Mouse (Mus musculus): ENCODE results near the gene Dpp3. TPM values are rescaled to one million over a fixed set of nuclear protein-coding genes. Genes with fewer than 3 reads are reported as not detected.
"Not testable (repeated sequence)": the region's sequence is repeated elsewhere in the genome, so short reads cannot be mapped to it uniquely, and the experiment has no call there.

Gene Dpp3
- polyA plus RNA-seq, 1 experiment from 2014 or later = 155 TPM

DNA sequence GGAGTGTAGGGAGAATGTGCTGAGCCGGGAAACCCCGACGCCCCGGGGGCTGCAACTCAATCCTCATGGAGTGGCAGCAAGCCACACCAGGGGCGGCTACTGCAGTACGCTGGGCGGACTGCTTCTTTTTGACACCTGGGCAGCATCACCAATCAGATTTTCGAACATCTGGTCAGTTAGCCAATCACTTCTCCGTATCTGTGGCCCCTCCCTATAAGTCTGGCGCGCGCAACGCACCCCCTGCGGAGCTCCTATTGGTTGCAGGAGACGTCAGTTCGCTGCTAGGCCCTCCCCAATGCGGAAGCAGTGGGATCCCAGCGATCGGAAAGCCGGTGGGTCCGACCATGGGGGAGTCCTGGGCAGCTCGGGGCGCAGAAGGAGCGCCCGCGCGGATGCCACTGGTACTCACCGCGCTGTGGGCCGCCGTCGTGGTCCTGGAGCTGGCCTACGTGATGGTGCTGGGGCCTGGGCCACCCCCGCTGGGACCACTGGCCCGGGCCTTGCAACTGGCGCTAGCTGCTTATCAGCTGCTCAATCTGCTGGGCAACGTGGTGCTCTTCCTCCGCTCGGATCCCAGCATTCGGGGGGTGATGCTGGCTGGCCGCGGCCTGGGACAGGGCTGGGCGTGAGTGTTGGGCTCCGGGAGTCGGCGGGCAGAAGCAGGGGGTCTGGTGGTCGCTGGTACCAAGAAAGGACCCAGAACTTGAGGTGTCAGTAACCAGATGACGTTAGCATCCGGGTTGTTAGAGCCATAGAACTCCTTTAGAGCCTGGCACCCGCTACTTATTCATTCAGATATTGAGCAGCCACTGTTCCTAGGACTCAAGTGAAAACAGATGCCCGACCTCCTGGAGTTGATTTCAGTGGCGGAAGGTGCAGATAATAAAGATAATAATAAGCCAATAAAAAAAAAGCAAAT, 49.4 kb downstream of the Dpp3 start, which contains the start of gene Zdhhc24:
TSS of gene Zdhhc24 (plus strand) at position 264 of the 919 bp plus-strand sequence.
- H3K27me3 ChIP-seq (ENCODE audit: insufficient read depth, poor library complexity, severe bottlenecking) = peaks cover 3% of the 10 kb centered on the region; the same call in 1 of the 2 replicates
- H3K4me1 ChIP-seq = peaks cover 30% of the 10 kb centered on the region
- peak within 1 kb of the TSS; percentile 95 for H3K4me3 ChIP-seq
- peaks cover 8% of the 10 kb centered on the region; the same call in 1 of the 2 replicates for H3K36me3 ChIP-seq
- peak within 1 kb of the TSS; percentile 87 for H3K27ac ChIP-seq
- DNase-seq (ENCODE audit: low spot score) = peak; percentile 98
- under 1% methylated on average over 52 of the region's 52 CpGs for WGBS
- no peaks in the 10 kb centered on the region for H3K9me3 ChIP-seq

DNA sequence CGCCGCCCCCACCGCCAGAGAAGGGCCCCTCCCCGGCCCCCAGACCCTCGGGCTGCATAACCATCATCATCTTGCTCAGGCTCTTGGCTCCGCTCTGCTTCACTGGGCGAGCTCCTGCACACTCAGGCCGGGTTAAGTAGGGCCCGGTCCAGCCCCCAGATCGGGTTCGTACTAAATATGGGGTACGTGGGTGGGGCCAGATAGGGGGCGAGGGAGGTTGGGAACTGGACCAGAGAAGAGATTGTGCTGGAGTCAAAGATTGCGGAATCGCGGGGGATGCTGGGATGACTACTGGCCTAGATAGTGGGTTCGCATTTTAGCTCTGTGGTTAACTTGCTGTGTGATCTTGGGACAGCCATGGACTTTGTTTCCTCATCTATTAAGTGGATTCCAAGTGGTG, 50.3 kb downstream of the Dpp3 start, which contains the start of gene Actn3:
TSS of gene Actn3 (minus strand) at position 125 of the 400 bp plus-strand sequence.
- Histone ChIP-seq H3K4me3 (peak within 1 kb of the TSS; percentile 95), H3K27ac (peak within 1 kb of the TSS; percentile 87), H3K9me3 (no peaks in the 10 kb centered on the region), H3K36me3 (0 out of 2 replicates have a peak, but pooled peaks cover 5% of the 10 kb centered on the region), H3K27me3 (ENCODE audit: insufficient read depth, poor library complexity, severe bottlenecking) (peaks cover 3% of the 10 kb centered on the region; the same call in 1 of the 2 replicates), H3K4me1 (peaks cover 30% of the 10 kb centered on the region)
- WGBS = 2% methylated on average over 17 of the region's 17 CpGs
- no peak for DNase-seq (ENCODE audit: low spot score)

DNA sequence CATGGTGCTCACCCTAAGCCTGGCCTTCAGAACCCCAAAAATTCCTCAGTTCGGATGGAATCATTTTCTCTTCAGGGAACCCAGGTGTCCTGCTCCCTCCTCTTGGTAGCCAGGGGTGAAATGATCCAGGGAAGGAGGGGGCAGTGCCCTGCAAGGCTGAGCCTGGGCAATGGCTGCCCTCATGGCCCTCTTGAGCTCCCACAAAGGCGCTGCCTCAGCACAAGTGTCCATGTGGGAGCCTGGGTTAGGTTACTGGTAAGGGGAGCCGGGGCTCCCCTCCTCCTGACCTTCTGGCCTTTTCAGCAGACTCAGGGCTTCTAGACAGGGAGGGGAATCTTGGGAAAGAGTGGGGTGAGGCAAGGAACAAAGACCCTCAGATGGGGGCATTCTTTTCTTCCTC, 51.3 kb downstream of the Dpp3 start:
- peaks cover 8% of the 10 kb centered on the region; the same call in 1 of the 2 replicates for H3K27me3 ChIP-seq (ENCODE audit: insufficient read depth, poor library complexity, severe bottlenecking)
- H3K4me3 ChIP-seq = no peak overlapping the region
- no peak for DNase-seq (ENCODE audit: low spot score)
- no peak overlapping the region for H3K27ac ChIP-seq
- 63% methylated on average over 3 of the region's 3 CpGs for WGBS
- no peaks in the 10 kb centered on the region for H3K9me3 ChIP-seq
- H3K4me1 ChIP-seq = peaks cover 30% of the 10 kb centered on the region
- H3K36me3 ChIP-seq = no peaks in the 10 kb centered on the region

DNA sequence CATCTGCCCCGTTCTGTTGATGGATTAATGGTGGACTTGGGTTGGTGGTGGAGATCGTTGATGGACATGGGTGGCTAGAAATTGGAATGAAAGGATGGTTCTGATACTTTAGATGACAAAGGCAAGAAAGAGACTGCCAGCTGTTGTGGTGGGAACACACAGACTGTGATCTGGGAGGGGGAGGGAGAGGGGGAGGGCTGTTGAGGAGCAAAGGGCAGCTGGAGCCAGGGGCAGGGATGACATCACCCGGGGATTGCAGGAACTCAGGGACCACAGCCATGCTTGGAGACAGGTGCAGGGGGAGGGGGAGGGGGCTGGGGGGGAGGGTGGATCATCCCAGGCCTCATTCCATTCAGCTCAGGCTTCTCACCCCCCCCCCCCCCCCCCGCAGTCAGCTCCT, 51.8 kb downstream of the Dpp3 start:
- no peak overlapping the region for H3K27ac ChIP-seq
- peaks cover 27% of the 10 kb centered on the region for H3K4me1 ChIP-seq
- DNase-seq (ENCODE audit: low spot score) = no peak
- peaks cover 11% of the 10 kb centered on the region for H3K27me3 ChIP-seq (ENCODE audit: insufficient read depth, poor library complexity, severe bottlenecking)
- H3K36me3 ChIP-seq = no peaks in the 10 kb centered on the region
- no peak overlapping the region for H3K4me3 ChIP-seq
- 87% methylated on average over 2 of the region's 4 CpGs for WGBS
- no peaks in the 10 kb centered on the region for H3K9me3 ChIP-seq

DNA sequence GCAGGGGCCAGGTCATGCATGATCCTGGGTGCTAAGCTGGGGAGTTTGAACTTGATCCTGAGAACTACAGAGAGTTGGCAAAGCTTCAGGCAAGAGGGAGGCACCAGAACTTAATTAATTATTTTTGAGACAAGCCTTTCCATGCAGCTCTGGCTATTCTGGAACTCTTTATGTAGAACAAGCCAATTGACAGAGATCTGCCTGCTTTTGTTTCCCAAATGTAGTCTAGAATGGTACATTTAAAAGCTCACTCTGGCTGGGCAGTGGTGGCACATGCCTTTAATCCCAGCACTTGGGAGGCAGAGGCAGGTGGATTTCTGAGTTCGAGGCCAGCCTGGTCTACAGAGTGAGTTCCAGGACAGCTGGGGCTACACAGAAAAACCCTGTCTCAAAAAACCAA, 53.5 kb downstream of the Dpp3 start:
- H3K36me3 ChIP-seq; DNase-seq (ENCODE audit: low spot score); H3K4me3 ChIP-seq; H3K9me3 ChIP-seq; H3K27ac ChIP-seq: not testable (repeated sequence)
- 67% methylated on average over 1 of the region's 1 CpGs for WGBS
- H3K27me3 ChIP-seq (ENCODE audit: insufficient read depth, poor library complexity, severe bottlenecking) = peaks cover 11% of the 10 kb centered on the region
- peaks cover 25% of the 10 kb centered on the region for H3K4me1 ChIP-seq

DNA sequence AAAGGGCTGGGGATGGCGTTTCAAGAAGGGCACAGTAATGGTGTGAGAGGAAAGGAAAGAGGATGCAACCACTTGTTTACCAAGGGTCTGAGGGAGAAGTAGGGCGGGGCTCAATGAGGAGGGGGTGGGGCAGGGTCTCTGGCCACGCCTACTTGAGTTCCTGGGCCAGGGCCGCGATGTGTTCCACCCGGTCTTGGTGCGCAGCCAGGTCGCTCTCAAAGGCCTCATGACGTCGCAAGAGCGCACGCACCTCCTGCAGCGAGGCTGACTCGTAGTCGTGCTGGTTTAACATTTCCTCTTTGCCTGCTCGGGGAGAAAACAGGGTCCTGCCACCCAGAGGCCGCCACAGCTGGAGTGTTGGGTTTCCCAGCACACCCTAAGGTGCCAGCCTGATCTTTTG, 62.9 kb downstream of the Dpp3 start:
- no peaks in the 10 kb centered on the region for H3K9me3 ChIP-seq
- H3K36me3 ChIP-seq = peaks cover 12% of the 10 kb centered on the region
- 4% methylated on average over 17 of the region's 17 CpGs for WGBS
- no peak overlapping the region for H3K27ac ChIP-seq
- peaks cover 46% of the 10 kb centered on the region for H3K27me3 ChIP-seq (ENCODE audit: insufficient read depth, poor library complexity, severe bottlenecking)
- DNase-seq (ENCODE audit: low spot score) = no peak
- peaks cover 3% of the 10 kb centered on the region; the same call in 1 of the 2 replicates for H3K4me1 ChIP-seq
- peak overlapping the region; percentile 39 for H3K4me3 ChIP-seq

DNA sequence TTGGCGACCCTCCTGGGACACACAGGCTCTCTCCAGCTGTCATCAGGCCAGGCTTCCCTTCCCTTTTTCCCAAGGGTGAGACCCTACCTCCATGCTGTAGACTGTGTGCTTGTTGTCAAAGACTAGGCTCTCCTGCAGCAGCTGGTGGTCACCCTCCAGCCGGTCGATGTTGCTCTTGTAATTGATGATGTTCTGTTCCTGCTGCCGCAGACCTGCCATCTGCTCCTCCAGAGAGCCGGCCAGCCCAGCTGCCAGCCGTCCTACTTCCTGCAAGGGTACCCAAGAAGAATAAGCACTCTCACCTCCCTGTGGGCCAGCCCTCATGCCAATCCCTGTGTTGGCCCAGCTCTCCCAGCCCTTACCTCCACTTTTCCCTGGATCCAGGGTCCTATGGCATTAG, 65.0 kb downstream of the Dpp3 start:
- no peak for DNase-seq (ENCODE audit: low spot score)
- Histone ChIP-seq H3K4me3 (no peak overlapping the region), H3K27me3 (ENCODE audit: insufficient read depth, poor library complexity, severe bottlenecking) (peaks cover 38% of the 10 kb centered on the region), H3K27ac (no peak overlapping the region), H3K4me1 (peaks cover 10% of the 10 kb centered on the region; the same call in 1 of the 2 replicates), H3K9me3 (no peaks in the 10 kb centered on the region), H3K36me3 (peaks cover 12% of the 10 kb centered on the region)
- 84% methylated on average over 6 of the region's 6 CpGs for WGBS

DNA sequence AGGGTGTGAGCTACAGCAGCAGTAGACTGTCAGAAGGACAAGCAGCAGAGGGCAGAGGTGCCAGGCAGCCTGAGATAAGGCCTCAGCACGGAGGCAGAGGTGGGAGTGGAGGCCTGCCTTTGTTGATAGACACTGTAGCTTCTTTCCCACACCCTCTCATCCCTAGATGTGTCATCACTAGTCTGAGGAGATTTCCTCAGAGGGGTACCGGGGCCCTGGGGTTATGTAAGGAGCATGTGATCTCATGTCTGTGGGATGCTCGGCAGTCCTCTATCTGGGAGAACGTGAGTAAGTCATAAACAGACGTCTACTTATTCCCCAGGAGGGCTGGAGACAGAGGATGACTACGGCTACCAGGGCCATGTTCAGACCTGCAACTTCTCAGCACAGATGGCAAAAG, 69.0 kb downstream of the Dpp3 start:
- no peaks in the 10 kb centered on the region for H3K9me3 ChIP-seq
- DNase-seq (ENCODE audit: low spot score) = peak; percentile 83
- H3K27me3 ChIP-seq (ENCODE audit: insufficient read depth, poor library complexity, severe bottlenecking) = peaks cover 27% of the 10 kb centered on the region
- H3K4me1 ChIP-seq = peaks cover 16% of the 10 kb centered on the region
- peaks cover 12% of the 10 kb centered on the region for H3K36me3 ChIP-seq
- no peak overlapping the region for H3K4me3 ChIP-seq
- 52% methylated on average over 6 of the region's 6 CpGs for WGBS
- no peak overlapping the region for H3K27ac ChIP-seq

Other genes with a start within 250 kb of the Dpp3 start
- gene Gm960, start 229.6 kb downstream of the Dpp3 start, polyA plus RNA-seq (2016; fragmentation: Nextera tagmentation; extraction: Ambion mirVana) = 2.1 and 2.2 TPM in 2 replicates
- 0.57 and 1.6 TPM in 2 replicates for gene Sptbn2, start 217.1 kb downstream of the Dpp3 start, polyA plus RNA-seq (2016; fragmentation: Nextera tagmentation; extraction: Ambion mirVana)
- 44.8 and 59.1 TPM in 2 replicates for gene Rbm4b, start 171.8 kb downstream of the Dpp3 start, polyA plus RNA-seq (2016; fragmentation: Nextera tagmentation; extraction: Ambion mirVana)
- gene Rbm4, start 134.4 kb downstream of the Dpp3 start, polyA plus RNA-seq (2016; fragmentation: Nextera tagmentation; extraction: Ambion mirVana) = 59.6 and 68.1 TPM in 2 replicates
- gene Gm21992, start 116.7 kb downstream of the Dpp3 start, polyA plus RNA-seq (2016; fragmentation: Nextera tagmentation; extraction: Ambion mirVana) = 21.5 and 23.0 TPM in 2 replicates
- 78.0 and 92.7 TPM in 2 replicates for gene Rbm14, start 116.7 kb downstream of the Dpp3 start, polyA plus RNA-seq (2016; fragmentation: Nextera tagmentation; extraction: Ambion mirVana)
- gene Ccs, start 89.0 kb downstream of the Dpp3 start, polyA plus RNA-seq (2016; fragmentation: Nextera tagmentation; extraction: Ambion mirVana) = 39.7 and 54.2 TPM in 2 replicates
- 0.17 TPM in 1 of 2 replicates, not detected in the other for gene Ccdc87, start 88.9 kb downstream of the Dpp3 start, polyA plus RNA-seq (2016; fragmentation: Nextera tagmentation; extraction: Ambion mirVana)
- gene Ctsf, start 73.2 kb downstream of the Dpp3 start, polyA plus RNA-seq (2016; fragmentation: Nextera tagmentation; extraction: Ambion mirVana) = 30.3 and 32.2 TPM in 2 replicates
- 6.8 and 9.9 TPM in 2 replicates for gene Actn3, start 50.4 kb downstream of the Dpp3 start, polyA plus RNA-seq (2016; fragmentation: Nextera tagmentation; extraction: Ambion mirVana)
- 10.2 and 12.3 TPM in 2 replicates for gene Zdhhc24, start 49.6 kb downstream of the Dpp3 start, polyA plus RNA-seq (2016; fragmentation: Nextera tagmentation; extraction: Ambion mirVana)
- 3.1 and 3.2 TPM in 2 replicates for gene Bbs1, start 21.7 kb downstream of the Dpp3 start, polyA plus RNA-seq (2016; fragmentation: Nextera tagmentation; extraction: Ambion mirVana)
- gene Peli3, start 14.8 kb upstream of the Dpp3 start, polyA plus RNA-seq (2016; fragmentation: Nextera tagmentation; extraction: Ambion mirVana) = 0.32 and 1.0 TPM in 2 replicates
- gene Mrpl11, start 33.9 kb upstream of the Dpp3 start, polyA plus RNA-seq (2016; fragmentation: Nextera tagmentation; extraction: Ambion mirVana) = 128 and 142 TPM in 2 replicates
- gene Npas4, start 62.0 kb upstream of the Dpp3 start, polyA plus RNA-seq (2016; fragmentation: Nextera tagmentation; extraction: Ambion mirVana) = 0.24 and 0.34 TPM in 2 replicates
- gene Slc29a2, start 95.6 kb upstream of the Dpp3 start, polyA plus RNA-seq (2016; fragmentation: Nextera tagmentation; extraction: Ambion mirVana) = 7.6 and 12.0 TPM in 2 replicates
- 42.8 and 47.8 TPM in 2 replicates for gene B4gat1, start 110.5 kb upstream of the Dpp3 start, polyA plus RNA-seq (2016; fragmentation: Nextera tagmentation; extraction: Ambion mirVana)
- gene AC124502.3, start 110.6 kb upstream of the Dpp3 start, polyA plus RNA-seq (2016; fragmentation: Nextera tagmentation; extraction: Ambion mirVana) = 1.6 and 2.5 TPM in 2 replicates
- 47.1 and 58.1 TPM in 2 replicates for gene Brms1, start 113.1 kb upstream of the Dpp3 start, polyA plus RNA-seq (2016; fragmentation: Nextera tagmentation; extraction: Ambion mirVana)
- gene Rin1, start 122.2 kb upstream of the Dpp3 start, polyA plus RNA-seq (2016; fragmentation: Nextera tagmentation; extraction: Ambion mirVana) = 4.0 and 5.3 TPM in 2 replicates
- gene Cd248, start 139.8 kb upstream of the Dpp3 start, polyA plus RNA-seq (2016; fragmentation: Nextera tagmentation; extraction: Ambion mirVana) = 19.0 and 43.4 TPM in 2 replicates
- gene Tmem151a, start 157.2 kb upstream of the Dpp3 start, polyA plus RNA-seq (2016; fragmentation: Nextera tagmentation; extraction: Ambion mirVana) = 6.4 and 7.6 TPM in 2 replicates
- gene Yif1a, start 160.3 kb upstream of the Dpp3 start, polyA plus RNA-seq (2016; fragmentation: Nextera tagmentation; extraction: Ambion mirVana) = 94.9 and 104 TPM in 2 replicates
- gene Cnih2, start 170.2 kb upstream of the Dpp3 start, polyA plus RNA-seq (2016; fragmentation: Nextera tagmentation; extraction: Ambion mirVana) = 4.6 and 12.7 TPM in 2 replicates
- 261 and 263 TPM in 2 replicates for gene Rab1b, start 178.8 kb upstream of the Dpp3 start, polyA plus RNA-seq (2016; fragmentation: Nextera tagmentation; extraction: Ambion mirVana)
- 23.7 and 27.0 TPM in 2 replicates for gene Klc2, start 190.3 kb upstream of the Dpp3 start, polyA plus RNA-seq (2016; fragmentation: Nextera tagmentation; extraction: Ambion mirVana)

Measured in heart, embryonic 10.5 days (tissue).